Mouse (Mus musculus): ENCODE results near the gene Bloc1s4. TPM values are rescaled to one million over a fixed set of nuclear protein-coding genes. Genes with fewer than 3 reads are reported as not detected.

The Bloc1s4 gene
- total RNA-seq, 2 experiments from 2014 or later: 12.9 to 13.0 TPM

Other genes with a start within 250 kb of the Bloc1s4 start
- 10 to 100 TPM; 14.3 to 14.7 TPM for gene Tbc1d14, start 155.4 kb downstream of the Bloc1s4 start, total RNA-seq (2021)
- 10 to 100 TPM; 79.8 to 91.2 TPM for gene D5Ertd579e, start 52.6 kb downstream of the Bloc1s4 start, total RNA-seq (2021)
- gene Mrfap1, start 48.1 kb upstream of the Bloc1s4 start, total RNA-seq (2021): 100 to 1,000 TPM; 276 to 303 TPM
- gene Man2b2, start 82.0 kb upstream of the Bloc1s4 start, total RNA-seq (2021): 10 to 100 TPM; 14.3 to 14.6 TPM
- gene Ppp2r2c, start 119.9 kb upstream of the Bloc1s4 start, total RNA-seq (2021): under 1 TPM; 0.17 to 0.18 TPM
- gene Wfs1, start 240.6 kb upstream of the Bloc1s4 start, total RNA-seq (2021): 100 to 1,000 TPM in 1 of 2 experiments, 10 to 100 TPM in 1; 79.0 to 107 TPM

Measured in heart, postnatal 25 days (tissue).